Mouse (Mus musculus) common myeloid progenitor, adult 5-6 weeks (primary cell): Measurements from ENCODE around the gene Cacng8. TPM values are rescaled to one million over a fixed set of nuclear protein-coding genes. Genes with fewer than 3 reads are reported as not detected.

Source experiments
- ATAC-seq: replicated peaks from 2 replicates; pipeline ENCODE4 v1.8.0; 2016; ENCODE audit warnings: low read depth, mild to moderate bottlenecking, moderate TSS enrichment, inconsistent platforms; ENCODE audit not compliant: poor library complexity, severe bottlenecking
- total RNA-seq: library from RNA; stranded (forward); fragments of 200-1000, 187-1606 nt; gene quantifications from 2 replicates; pipeline ENCODE4 v1.2.3, GENCODE M21; 2017

Cacng8 gene
- total RNA-seq, 1 experiment from 2014 or later: not detected

DNA sequence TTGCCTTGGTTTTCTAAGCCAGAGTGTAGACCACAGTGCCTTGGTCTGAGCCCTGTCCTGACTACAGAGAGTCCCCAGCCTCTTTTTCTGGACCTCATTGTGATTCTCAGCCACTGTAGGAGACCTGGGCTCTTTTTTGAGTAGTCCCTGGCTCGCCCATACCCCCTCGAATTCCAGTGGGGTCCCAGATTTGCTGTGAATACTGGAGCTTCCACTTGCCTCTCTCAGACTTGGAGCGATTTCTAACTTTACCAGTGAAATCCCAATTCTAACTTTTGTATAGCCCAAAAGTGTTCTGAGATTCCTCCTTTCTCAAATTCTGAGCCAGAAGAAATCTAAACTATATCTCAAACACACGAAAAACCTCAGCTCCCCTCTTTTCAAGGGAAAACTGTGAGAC lies 33.4 kb downstream of the Cacng8 start, which contains the start of gene Cacng6:
Gene Cacng6 (plus strand): TSS at position 301 of the 400 bp plus-strand sequence.
- no peak for ATAC-seq

DNA sequence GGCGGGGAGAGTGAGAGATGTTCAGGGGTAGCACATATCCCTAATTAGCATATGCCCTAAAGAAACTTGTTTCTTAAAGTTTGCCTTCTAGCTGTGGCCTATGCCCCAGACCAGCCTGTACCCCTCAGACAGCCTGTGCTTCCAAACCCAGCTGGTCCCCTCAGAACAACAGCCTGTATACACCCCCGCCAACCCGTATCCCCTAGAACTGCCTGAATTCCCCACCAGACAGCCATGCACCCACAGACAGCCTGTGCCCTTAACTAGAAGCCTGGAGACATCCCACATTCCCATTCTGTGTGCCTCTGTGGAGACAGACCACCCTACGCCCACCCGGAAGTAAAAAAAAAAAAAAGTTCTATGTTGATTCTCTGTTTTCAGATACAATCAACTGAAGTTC lies 34.7 kb downstream of the Cacng8 start:
- ATAC-seq: no peak

DNA sequence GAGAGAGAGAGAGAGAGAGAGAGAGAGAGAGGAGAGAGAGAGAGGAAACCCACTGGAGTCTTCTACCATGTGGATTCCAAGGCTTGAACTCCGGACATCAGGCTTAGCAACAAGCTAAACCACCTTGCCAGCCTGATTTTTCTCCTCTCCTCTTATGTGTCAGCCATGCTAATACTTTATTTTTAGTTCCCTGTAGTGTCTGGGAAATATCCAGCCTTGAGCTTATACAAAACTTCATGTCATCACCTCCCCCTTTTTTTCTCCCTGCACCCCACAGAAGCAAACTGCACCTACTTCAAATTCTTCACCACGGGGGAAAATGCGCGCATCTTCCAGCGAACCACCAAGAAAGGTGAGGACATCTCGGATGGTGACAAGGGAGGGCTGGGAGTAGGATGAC lies 39.7 kb downstream of the Cacng8 start:
- ATAC-seq: no peak

DNA sequence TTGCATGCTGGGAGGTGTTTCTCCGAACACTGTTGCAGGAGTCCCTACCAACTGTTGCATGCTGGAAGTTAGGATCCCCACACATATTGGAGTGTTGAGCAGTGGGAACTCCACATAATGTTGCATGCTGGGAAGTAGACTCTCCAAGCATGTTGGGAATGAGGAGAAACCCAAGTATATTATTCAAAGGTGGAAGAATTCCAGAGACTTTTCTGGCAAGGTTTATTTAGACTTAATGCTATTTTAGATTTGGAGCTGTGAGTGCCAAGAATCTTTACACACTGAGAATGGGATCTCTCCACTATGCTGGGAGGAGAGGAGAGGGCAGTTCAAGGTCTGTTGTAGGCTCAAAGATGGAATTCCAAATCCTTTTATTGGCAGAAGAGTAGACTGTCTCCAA lies 41.6 kb downstream of the Cacng8 start:
- ATAC-seq: no peak

DNA sequence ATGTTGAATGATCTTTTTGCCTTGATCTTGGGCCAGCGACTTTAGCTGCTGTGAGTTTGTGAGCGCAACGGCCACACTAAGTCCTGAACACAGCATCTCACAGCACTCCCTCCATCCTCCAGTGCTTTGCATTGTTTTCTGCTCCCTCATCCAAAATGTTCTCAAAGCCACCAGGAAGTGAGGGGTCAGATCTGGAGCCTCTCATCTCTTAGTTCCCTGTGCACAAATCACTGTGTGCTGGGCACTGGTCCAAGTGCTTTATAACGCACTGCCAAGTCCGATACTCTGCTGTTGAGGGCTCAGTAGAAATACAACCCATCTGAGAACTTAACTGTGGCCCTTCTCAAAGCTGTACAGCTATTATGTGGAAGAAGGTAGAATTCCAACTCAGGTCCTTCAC lies 47.5 kb downstream of the Cacng8 start:
- ATAC-seq: no peak

DNA sequence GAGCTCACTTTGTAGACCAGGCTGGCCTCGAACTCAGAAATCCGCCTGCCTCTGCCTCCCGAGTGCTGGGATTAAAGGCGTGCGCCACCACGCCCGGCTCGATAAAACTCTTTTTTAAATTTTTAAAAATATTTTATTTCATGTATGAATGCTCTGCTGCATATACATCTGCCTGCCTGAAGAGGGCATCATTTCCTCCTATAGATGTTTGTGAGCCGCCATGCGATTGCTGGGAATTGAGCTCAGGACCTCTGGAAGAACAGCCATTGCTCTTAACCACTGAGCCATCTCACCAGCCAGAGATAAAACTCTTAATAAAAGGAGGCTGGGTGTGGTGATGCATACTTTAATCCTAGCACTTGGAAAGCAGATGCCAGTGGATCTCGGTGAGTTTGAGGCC lies 49.5 kb downstream of the Cacng8 start:
- ATAC-seq: no peak

DNA sequence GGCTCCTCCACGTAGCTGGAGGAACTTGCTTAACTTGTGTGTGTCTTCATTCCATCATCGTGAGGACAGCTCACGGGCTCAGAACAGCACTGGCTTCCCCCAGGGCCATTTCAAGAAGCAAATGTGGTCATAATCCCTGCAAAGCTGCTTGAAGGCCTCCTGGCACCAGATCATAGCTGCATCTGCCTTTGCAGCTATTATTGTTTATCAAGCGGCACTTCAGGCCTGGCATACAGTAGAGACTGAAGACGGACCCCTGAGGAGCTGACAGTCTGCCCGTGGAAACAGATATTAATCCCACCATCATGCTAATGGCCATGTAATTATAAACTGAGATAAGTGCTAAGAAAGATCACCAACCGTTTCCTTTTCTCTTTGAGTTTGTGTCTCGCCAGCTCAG lies 50.0 kb downstream of the Cacng8 start:
- no peak for ATAC-seq

DNA sequence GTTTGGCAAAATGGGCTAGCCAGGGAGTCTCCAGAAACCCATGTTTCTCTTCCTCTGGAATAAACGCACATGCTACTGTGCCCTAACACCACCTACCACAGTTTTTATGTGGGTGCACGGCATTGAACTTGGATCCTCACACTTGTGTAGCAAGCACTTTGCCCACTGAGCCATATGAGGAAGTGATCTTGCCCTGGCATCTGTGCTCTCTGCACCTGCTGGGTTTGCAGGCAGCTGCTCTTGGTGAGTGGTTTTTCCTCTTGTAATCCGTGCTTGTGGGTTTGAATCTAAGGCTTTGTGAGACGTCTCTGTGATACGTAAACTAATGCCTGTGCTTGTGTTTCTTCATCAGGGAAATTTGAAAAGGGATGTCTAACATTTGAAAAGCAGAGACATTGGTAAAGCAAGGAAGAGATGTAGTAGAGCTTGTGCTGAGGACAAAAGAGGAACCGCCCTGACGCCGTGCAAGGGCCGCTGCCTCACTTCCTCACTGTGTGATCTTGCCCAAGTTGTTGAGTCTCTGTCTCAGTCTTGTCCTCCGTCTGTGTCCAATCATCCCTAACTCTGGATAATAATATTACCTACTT lies 52.1 kb downstream of the Cacng8 start:
- ATAC-seq: peak; percentile 90

DNA sequence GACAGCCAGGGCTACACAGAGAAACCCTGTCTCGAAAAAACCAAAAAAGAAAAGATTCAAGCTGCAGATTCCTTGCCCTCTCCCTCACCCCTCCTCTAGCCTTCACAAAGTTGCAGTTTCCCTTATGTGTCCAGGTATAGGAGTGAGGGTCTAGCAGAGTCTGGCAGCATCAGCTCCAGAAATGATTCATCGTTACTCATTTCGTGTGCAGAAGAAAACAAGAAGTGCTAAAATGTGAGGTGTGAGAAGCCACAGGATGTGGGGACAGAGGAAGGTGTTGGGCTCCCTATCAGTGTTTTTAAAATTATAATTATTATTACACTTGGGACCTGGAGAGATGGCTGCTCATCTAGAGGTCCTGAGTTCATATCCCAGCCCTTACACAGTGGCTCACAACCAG lies 54.2 kb downstream of the Cacng8 start:
- no peak for ATAC-seq

DNA sequence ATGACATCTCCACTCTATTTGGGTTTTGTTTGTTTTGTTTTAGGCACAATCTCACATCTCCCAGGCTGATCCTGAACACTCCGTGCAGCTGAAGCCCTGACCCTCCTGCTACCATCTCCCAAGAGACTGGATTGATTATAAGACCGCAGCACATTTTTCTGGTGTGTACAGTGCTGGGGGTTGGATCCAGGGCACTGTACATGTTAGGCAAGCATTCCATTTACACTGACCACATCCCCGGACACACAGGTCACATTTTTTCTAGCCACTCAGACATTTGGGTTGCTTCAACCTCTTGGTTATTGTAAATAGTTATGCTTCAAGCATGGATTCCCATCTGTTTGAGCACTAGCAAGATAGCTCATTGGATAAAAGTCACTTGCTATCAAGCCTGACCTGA lies 56.1 kb downstream of the Cacng8 start:
- ATAC-seq: no peak

DNA sequence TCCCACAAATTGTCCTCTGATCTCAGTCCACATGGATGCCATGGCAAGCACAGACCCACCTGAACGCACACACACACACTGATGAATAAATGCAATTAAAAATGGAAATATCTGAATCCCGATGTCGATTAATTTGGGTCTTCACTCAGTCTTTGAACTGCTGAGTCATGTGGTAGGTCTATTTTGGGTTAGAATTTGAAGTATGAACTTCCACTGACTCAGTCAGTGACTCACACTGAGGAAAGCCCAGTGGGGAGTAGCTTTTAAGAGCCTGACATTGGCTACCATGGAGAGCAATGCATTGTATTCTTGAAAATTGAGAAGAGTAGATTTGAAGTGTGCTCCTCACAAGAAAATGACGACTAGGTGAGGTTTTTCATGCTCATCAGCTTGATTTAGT lies 56.5 kb downstream of the Cacng8 start:
- ATAC-seq: no peak

DNA sequence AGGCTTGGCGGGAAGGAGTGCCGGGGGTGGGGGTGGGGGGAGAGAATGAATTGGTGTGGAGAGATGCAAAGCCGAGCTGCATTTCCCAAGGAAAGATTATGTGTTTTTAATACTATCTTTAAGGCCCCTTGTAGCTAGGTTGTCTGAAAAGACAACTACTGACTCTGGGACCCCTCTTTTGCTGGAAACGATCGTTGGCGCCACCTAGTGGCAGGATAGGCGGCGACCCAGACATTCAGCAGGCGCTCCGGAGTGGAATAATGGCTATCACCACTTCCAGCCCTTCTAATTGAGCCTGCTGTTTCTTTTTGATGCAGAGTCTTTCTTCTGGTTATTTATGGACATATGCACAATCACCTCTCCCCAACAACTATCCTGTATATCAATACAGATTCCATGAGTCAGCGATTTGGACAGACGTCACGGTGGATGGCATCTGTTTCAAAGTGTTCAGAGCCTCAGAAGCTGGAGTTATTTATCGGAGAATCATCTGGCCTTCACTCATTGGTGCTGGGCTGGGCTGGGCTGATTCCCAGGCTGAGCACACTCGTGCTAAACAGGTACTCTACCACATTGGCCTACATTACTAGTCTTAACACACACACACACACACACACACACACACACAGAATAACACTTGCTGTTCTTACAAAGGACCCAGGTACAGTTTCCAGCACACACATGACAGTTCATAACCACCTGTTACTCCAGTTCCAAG lies 58.4 kb downstream of the Cacng8 start:
- ATAC-seq: peak; percentile 80

DNA sequence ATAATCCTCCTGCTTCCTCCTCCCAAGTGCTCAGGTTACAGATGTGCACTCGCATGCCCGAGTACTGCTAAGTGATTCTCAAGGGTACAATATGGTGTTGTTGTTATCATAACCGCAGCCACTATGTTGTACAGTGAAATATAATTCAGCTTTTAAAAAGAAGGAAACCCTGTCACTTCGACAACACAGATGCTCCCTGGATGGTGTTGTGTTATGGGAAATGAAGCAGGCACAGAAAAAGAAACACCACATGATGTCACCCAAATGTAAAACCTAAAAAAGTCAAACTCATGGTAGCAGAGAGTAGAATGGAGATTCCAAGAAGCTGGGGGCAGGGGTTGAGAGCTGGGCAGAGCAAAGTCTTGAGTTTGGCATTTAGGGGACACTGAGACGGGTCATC lies 60.2 kb downstream of the Cacng8 start:
- no peak for ATAC-seq

DNA sequence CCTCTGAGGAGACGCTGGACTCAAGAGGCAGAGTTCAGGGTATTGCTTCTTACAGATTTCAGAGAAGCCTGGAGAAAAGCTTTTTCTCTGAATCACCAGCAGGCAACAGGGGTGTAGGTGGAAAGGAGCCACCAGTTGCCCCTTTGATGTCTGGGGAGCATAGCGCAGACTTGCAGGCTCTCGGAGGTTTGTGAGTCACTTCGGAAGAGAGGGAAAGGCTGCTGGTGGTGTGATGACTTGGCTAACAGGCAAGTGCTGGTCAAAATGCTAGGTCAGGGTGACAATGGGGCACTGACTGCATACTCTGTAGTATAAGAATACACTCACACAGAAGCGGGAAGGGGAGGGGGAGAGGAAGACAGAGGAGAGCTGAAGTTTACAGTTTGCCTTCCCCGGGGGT lies 60.7 kb downstream of the Cacng8 start:
- ATAC-seq: no peak

DNA sequence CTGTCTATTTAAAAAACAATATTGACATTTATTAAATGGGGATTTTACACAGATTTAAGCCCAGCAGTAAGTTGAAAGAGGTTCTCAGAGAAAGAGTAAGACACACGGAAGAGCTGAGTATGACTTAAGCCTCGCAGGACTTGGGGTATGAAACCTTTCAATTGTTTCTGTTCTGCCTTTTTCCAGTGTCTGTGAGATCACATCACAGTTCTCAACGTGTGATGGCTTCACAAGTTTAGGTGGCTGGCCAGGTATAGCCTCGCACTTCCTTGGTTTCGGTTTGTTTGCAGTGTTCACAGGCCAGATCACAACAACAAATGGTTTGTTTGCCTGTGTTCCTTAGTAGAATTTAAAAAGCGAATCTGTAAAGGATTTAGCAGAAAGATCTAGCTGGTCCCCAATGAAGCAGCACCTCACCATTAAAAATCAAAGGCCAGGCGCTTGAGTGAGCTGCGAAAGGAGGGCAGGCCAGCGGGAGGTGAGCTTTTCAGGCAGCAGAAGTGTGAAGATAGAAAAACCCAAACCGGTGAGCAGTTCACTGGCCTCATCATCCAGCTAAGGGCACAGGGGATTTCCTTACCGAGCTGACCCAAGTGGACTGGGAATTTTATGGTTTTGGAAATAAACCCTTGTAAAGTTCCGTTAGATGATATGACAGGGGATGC lies 62.5 kb downstream of the Cacng8 start:
- ATAC-seq: no peak

DNA sequence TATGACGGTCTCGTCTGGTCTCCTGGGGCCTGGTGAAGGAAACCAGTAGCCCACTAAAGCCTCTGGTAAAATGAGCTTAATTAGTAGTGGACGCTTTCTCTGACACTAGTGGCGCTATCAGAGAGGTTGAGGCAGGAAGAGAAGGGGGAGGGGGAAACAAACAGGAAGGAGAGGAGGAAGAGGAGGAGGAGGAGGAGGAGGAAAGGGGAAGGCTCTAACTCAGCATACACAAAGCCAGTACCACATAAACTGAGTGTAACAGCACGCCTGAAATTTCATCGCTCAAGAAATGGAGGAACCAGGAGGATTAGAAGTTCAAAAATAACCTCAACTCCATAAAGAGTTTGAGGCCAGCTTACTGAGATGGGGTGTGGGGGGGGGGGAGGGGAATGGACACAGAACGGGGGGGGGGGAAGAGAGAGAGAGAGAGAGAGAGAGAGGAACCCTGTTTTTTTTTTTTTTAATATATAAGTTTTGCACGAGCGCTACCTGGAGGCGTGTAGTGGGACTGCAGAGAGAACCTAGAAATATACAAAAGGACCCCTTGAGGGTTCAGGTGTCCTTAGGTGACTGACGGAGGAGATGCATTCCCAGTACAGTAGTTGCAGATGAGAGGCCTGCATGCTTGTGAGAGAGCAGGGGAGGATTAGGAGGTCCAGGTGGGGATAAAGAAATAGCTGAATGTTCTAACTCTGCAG lies 63.2 kb downstream of the Cacng8 start:
- ATAC-seq: no peak

DNA sequence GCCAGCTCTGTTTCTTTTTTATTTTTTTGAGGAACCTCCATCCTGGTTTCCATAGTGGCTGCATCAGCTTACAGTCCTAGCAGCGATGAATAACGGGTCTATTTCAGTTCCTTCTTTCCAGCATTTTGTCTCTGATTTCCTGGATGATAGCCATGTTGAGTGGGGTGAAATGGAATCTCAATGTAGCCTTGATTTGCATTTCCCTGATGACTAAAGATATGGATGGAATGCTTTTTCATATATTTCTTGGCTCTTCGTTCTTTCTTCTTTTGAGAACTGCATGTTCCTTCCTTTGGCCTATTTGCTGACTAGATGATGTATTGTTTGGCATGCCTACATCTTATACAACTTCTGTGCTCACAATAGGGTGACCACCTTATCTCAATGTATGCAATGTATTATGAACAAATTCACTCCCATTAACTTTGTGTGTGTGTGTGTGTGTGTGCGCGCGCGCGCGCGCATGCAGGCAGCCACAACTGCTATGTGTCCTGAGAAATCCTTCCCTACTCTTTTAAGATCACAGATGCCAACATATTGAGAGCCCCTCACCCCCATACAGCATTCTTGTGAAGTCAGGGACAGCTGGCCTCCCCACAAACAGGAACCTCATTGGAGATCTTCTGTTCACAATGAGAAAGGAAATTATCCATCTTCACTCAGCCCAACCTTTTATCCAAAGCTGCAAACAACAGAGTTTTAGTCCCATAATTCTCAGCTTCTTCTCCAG lies 66.8 kb downstream of the Cacng8 start:
- no peak for ATAC-seq

DNA sequence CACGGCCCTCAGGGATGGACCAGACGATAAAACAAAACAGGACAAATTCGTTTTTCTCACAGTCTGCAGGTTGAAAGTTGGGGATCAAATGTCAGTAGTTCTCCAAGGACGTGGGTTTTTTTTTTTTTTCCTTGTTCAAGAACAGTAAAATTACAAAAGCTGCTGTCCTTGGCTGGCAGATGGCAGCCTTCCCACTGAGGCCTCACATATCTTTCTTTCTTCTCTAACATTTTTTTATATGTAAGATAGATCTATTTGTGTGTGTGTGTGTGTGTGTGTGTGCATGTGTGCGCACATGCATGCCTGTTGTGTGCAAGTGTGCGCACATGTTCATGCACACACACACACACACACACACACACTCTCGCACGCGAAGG lies 67.3 kb downstream of the Cacng8 start:
- ATAC-seq: no peak

DNA sequence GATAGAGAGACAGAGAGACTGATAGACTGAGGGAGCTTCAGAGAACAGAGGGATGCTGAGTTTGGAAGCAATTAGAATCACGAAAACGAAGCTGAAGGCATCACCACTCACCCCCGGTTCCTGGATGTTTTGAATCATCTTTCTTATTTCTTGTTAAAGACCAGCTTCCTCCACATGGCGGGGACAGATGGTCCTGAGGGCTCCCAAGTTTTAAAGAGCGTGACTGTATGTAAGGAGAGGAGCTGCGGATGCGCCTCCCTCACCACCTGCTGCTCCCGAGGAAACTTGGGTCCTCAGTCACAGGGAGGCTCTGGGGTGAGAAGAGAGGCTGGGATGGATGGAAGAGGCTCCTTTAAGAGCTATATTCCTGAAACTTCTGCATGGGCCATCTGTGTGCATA lies 69.8 kb downstream of the Cacng8 start:
- no peak for ATAC-seq

DNA sequence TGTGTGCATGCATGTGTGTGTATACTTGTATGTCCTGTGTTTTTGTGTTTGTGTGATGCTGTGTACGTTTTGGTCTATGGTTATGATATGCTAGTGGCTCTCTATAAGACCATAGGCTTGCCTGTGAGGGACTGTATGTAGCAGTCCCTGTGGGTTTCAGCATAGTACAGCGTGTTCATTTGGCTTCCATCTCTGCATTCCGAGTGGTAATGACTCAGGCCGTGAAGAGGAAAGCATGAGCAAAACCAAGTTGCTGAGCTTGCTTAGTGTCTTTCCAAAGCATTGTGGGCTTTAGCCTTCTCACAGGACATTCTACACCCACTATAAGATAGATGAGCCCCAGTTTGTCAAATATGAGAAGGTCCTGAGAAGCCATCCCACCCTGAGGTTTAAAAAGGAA lies 72.8 kb downstream of the Cacng8 start:
- no peak for ATAC-seq
